Mouse (Mus musculus): ENCODE data around the gene Fbxl2. TPM values are rescaled to one million over a fixed set of nuclear protein-coding genes. Genes with fewer than 3 reads are reported as not detected.
"Not testable (repeated sequence)": the region's sequence is repeated elsewhere in the genome, so short reads cannot be mapped to it uniquely, and the experiment has no call there.

The Fbxl2 gene
- 1.6 and 2.1 TPM in 2 replicates for polyA plus RNA-seq (2016; fragmentation: Nextera tagmentation; extraction: Ambion mirVana)

GRCm38 (mm10) chr9:114046028-114046427 is at the start of gene Fbxl2:
Fbxl2 (minus strand) TSS chr9:114046191.
- Histone ChIP-seq H3K36me3 (no peaks in the 10 kb centered on the region), H3K4me2 (no peak within 1 kb of the TSS), H3K9ac (no peak within 1 kb of the TSS), H3K9me3 (replicated peaks) (peaks cover 12% of the 10 kb centered on the region), H3K4me1 (replicated peaks) (no peaks in the 10 kb centered on the region), H3K27me3 (replicated peaks) (no peaks in the 10 kb centered on the region), H3K27ac (ENCODE audit: poor library complexity, severe bottlenecking) (no peak within 1 kb of the TSS), H3K4me3 (no peak within 1 kb of the TSS)
- 82% methylated on average over 10 of the region's 10 CpGs for WGBS
- peak; percentile 33; the same call in 1 of the 2 replicates for ATAC-seq (ENCODE audit: insufficient number of reproducible peaks, low FRiP score)

GRCm38 (mm10) chr9:114094854-114095253 is 48.9 kb upstream of the Fbxl2 start:
- Histone ChIP-seq H3K4me1 (replicated peaks) (0 out of 2 replicates have a peak, but pooled peaks cover 6% of the 10 kb centered on the region), H3K4me2 (no peak overlapping the region), H3K36me3 (no peaks in the 10 kb centered on the region), H3K27ac (ENCODE audit: poor library complexity, severe bottlenecking) (no peak overlapping the region), H3K9me3 (replicated peaks) (no peaks in the 10 kb centered on the region), H3K27me3 (replicated peaks) (no peaks in the 10 kb centered on the region), H3K9ac (no peak overlapping the region), H3K4me3 (no peak overlapping the region)
- no peak for ATAC-seq (ENCODE audit: insufficient number of reproducible peaks, low FRiP score)
- WGBS, result 87% methylated on average over 2 of the region's 2 CpGs

GRCm38 (mm10) chr9:114092188-114092587 is 46.2 kb upstream of the Fbxl2 start:
- not testable (repeated sequence) for H3K27ac ChIP-seq (ENCODE audit: poor library complexity, severe bottlenecking); H3K4me1 ChIP-seq (replicated peaks); H3K4me3 ChIP-seq; H3K36me3 ChIP-seq; H3K27me3 ChIP-seq (replicated peaks); H3K9me3 ChIP-seq (replicated peaks); H3K9ac ChIP-seq; ATAC-seq (ENCODE audit: insufficient number of reproducible peaks, low FRiP score)
- H3K4me2 ChIP-seq, result peak overlapping the region; percentile 36
- WGBS, result 16% methylated on average over 9 of the region's 9 CpGs

- not testable (repeated sequence) for H3K4me3 ChIP-seq; H3K9ac ChIP-seq; H3K27me3 ChIP-seq (replicated peaks); H3K36me3 ChIP-seq; H3K4me1 ChIP-seq (replicated peaks); H3K27ac ChIP-seq (ENCODE audit: poor library complexity, severe bottlenecking); H3K4me2 ChIP-seq; H3K9me3 ChIP-seq (replicated peaks); ATAC-seq (ENCODE audit: insufficient number of reproducible peaks, low FRiP score)
- 86% methylated on average over 6 of the region's 6 CpGs for WGBS
Observed at GRCm38 (mm10) chr9:114088885-114089284, 42.9 kb upstream of the Fbxl2 start.

GRCm38 (mm10) chr9:114087106-114087815 is 41.3 kb upstream of the Fbxl2 start:
- Histone ChIP-seq H3K9ac (no peak overlapping the region), H3K9me3 (replicated peaks) (no peaks in the 10 kb centered on the region), H3K4me1 (replicated peaks) (no peaks in the 10 kb centered on the region), H3K27me3 (replicated peaks) (no peaks in the 10 kb centered on the region), H3K4me2 (no peak overlapping the region), H3K4me3 (no peak overlapping the region), H3K36me3 (no peaks in the 10 kb centered on the region), H3K27ac (ENCODE audit: poor library complexity, severe bottlenecking) (no peak overlapping the region)
- 72% methylated on average over 11 of the region's 11 CpGs for WGBS
- ATAC-seq (ENCODE audit: insufficient number of reproducible peaks, low FRiP score), result no peak

GRCm38 (mm10) chr9:114086422-114086821 is 40.4 kb upstream of the Fbxl2 start:
- Histone ChIP-seq H3K9me3 (replicated peaks) (no peaks in the 10 kb centered on the region), H3K27me3 (replicated peaks) (no peaks in the 10 kb centered on the region), H3K9ac (no peak overlapping the region), H3K4me3 (no peak overlapping the region), H3K27ac (ENCODE audit: poor library complexity, severe bottlenecking) (no peak overlapping the region), H3K36me3 (no peaks in the 10 kb centered on the region), H3K4me2 (no peak overlapping the region), H3K4me1 (replicated peaks) (no peaks in the 10 kb centered on the region)
- no peak for ATAC-seq (ENCODE audit: insufficient number of reproducible peaks, low FRiP score)
- WGBS, result 54% methylated on average over 3 of the region's 3 CpGs

- H3K4me3 ChIP-seq, result no peak overlapping the region
- 75% methylated on average over 19 of the region's 19 CpGs for WGBS
- no peaks in the 10 kb centered on the region for H3K36me3 ChIP-seq
- no peaks in the 10 kb centered on the region for H3K4me1 ChIP-seq (replicated peaks)
- H3K4me2 ChIP-seq, result no peak overlapping the region
- no peak overlapping the region for H3K27ac ChIP-seq (ENCODE audit: poor library complexity, severe bottlenecking)
- H3K27me3 ChIP-seq (replicated peaks), result 0 out of 2 replicates have a peak, but pooled peaks cover 3% of the 10 kb centered on the region
- ATAC-seq (ENCODE audit: insufficient number of reproducible peaks, low FRiP score), result no peak
- H3K9ac ChIP-seq, result no peak overlapping the region
- H3K9me3 ChIP-seq (replicated peaks), result no peaks in the 10 kb centered on the region
Observed at GRCm38 (mm10) chr9:114073681-114074080, 27.7 kb upstream of the Fbxl2 start.

GRCm38 (mm10) chr9:114069372-114069771 is 23.4 kb upstream of the Fbxl2 start:
- Histone ChIP-seq H3K9me3 (replicated peaks) (no peaks in the 10 kb centered on the region), H3K4me2 (no peak overlapping the region), H3K4me3 (no peak overlapping the region), H3K9ac (no peak overlapping the region), H3K27me3 (replicated peaks) (peaks cover 3% of the 10 kb centered on the region; the same call in 1 of the 2 replicates), H3K4me1 (replicated peaks) (no peaks in the 10 kb centered on the region), H3K27ac (ENCODE audit: poor library complexity, severe bottlenecking) (no peak overlapping the region), H3K36me3 (no peaks in the 10 kb centered on the region)
- no peak for ATAC-seq (ENCODE audit: insufficient number of reproducible peaks, low FRiP score)
- WGBS, result 56% methylated on average over 6 of the region's 6 CpGs

- Histone ChIP-seq H3K27ac (ENCODE audit: poor library complexity, severe bottlenecking) (no peak overlapping the region), H3K36me3 (no peaks in the 10 kb centered on the region), H3K9me3 (replicated peaks) (no peaks in the 10 kb centered on the region), H3K27me3 (replicated peaks) (peaks cover 3% of the 10 kb centered on the region; the same call in 1 of the 2 replicates), H3K4me1 (replicated peaks) (no peaks in the 10 kb centered on the region), H3K4me3 (no peak overlapping the region), H3K9ac (no peak overlapping the region), H3K4me2 (no peak overlapping the region)
- no peak for ATAC-seq (ENCODE audit: insufficient number of reproducible peaks, low FRiP score)
- WGBS, result 60% methylated on average over 12 of the region's 12 CpGs
Observed at GRCm38 (mm10) chr9:114068494-114069053, 22.6 kb upstream of the Fbxl2 start.

GRCm38 (mm10) chr9:114057090-114057796 is 11.3 kb upstream of the Fbxl2 start, which contains the start of gene Susd5:
Susd5 (plus strand) TSS chr9:114057140.
- Histone ChIP-seq H3K4me2 (peak within 1 kb of the TSS; percentile 95), H3K4me1 (replicated peaks) (peaks cover 10% of the 10 kb centered on the region; the same call in 1 of the 2 replicates), H3K9ac (peak within 1 kb of the TSS; percentile 49; the same call in 1 of the 2 replicates), H3K9me3 (replicated peaks) (no peaks in the 10 kb centered on the region), H3K27ac (ENCODE audit: poor library complexity, severe bottlenecking) (no peak within 1 kb of the TSS), H3K27me3 (replicated peaks) (peaks cover 52% of the 10 kb centered on the region), H3K36me3 (no peaks in the 10 kb centered on the region), H3K4me3 (peak within 1 kb of the TSS; percentile 59)
- WGBS, result under 1% methylated on average over 60 of the region's 60 CpGs
- peak; percentile 29; the same call in 1 of the 2 replicates for ATAC-seq (ENCODE audit: insufficient number of reproducible peaks, low FRiP score)

GRCm38 (mm10) chr9:114052866-114053265 is 6.9 kb upstream of the Fbxl2 start:
- Histone ChIP-seq H3K27ac (ENCODE audit: poor library complexity, severe bottlenecking) (no peak overlapping the region), H3K9me3 (replicated peaks) (peaks cover 12% of the 10 kb centered on the region), H3K9ac (no peak overlapping the region), H3K27me3 (replicated peaks) (peaks cover 28% of the 10 kb centered on the region), H3K36me3 (no peaks in the 10 kb centered on the region), H3K4me1 (replicated peaks) (peaks cover 10% of the 10 kb centered on the region; the same call in 1 of the 2 replicates), H3K4me3 (no peak overlapping the region), H3K4me2 (0 out of 2 replicates have a peak overlapping the region, but pooled peaks have one; percentile 0)
- 71% methylated on average over 6 of the region's 6 CpGs for WGBS
- no peak for ATAC-seq (ENCODE audit: insufficient number of reproducible peaks, low FRiP score)

All from heart, embryonic 12.5 days (tissue).